Mouse (Mus musculus): ENCODE data around the gene Sept1.

- TF ChIP-seq CTCF (IDR thresholded peaks at IDR 0.05; ENCODE audit: low read depth, low read length) (no peak), TAL1 (conservative IDR thresholded peaks at IDR 0.05; ENCODE audit: low read depth, low read length) (no peak), GATA1 (IDR thresholded peaks at IDR 0.05; ENCODE audit: borderline replicate concordance, low read length) (no peak), POLR2AphosphoS5 (IDR thresholded peaks at IDR 0.05; ENCODE audit: insufficient replicate concordance, low read depth, low read length) (no peak)
Measured at GRCm38 (mm10) chr7:127212432-127213250, 20.3 kb downstream of the Sept1 start.

All from G1E (cell line).